Comparison of ENCODE assay signal across 11 mouse cellular contexts in the genomic region with DNA sequence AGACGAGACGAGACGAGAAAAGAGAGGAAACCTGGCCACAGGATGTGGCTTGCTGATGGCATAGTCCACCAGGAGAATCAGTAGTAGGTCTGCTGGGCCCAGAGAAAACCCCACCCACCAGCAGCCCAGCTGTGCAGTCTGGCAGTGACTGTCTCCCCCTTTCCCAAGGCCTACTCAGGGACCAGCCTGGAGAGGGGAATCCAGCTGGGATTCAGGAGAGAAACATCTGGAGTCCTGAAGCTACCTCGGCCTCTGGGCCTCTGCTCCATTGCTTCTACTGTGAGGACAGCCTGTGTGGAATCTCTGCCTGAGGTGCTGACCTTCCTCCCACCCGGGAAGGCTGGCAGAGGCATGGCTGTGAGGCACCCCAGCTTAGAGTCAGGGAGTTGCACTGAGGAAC. TPM values are rescaled to one million over a fixed set of nuclear protein-coding genes. Genes with fewer than 3 reads are reported as not detected.
DNase-seq lines count a peak whose midpoint lies in the region; ATAC-seq lines count a peak whose summit lies in the region.
"Had no signal": no experiment of that assay in that cellular context is flagged by ENCODE, and none has a peak within 500 bp of the region (broad histone marks: within the 10 kb centered on the region; RNA-seq: fewer than 3 reads in every experiment).

No protein-coding gene starts in this region.

- no peaks in the 10 kb centered on the region for H3K27me3 ChIP-seq in midbrain, embryonic 10.5 days (ENCODE audit: low read depth, poor library complexity, severe bottlenecking)
- H3K27me3 ChIP-seq in midbrain, embryonic 16.5 days (ENCODE audit: control insufficient read depth, insufficient read depth, low read depth, low read length): no peaks in the 10 kb centered on the region
- H3K27me3 ChIP-seq in heart, embryonic 10.5 days (ENCODE audit: insufficient read depth, poor library complexity, severe bottlenecking): no peaks in the 10 kb centered on the region
- no peaks in the 10 kb centered on the region for H3K27me3 ChIP-seq in liver, embryonic 16.5 days (ENCODE audit: control insufficient read depth, insufficient read depth, low read depth, low read length)
- H3K27me3 ChIP-seq in neural tube, embryonic 15.5 days (replicated peaks): no peaks in the 10 kb centered on the region

- H3K27ac ChIP-seq in midbrain, embryonic 10.5 days (replicated peaks): 0 out of 2 replicates have a peak overlapping the region, but pooled peaks have one; percentile 49
- no peak overlapping the region for H3K27ac ChIP-seq in midbrain, embryonic 16.5 days (ENCODE audit: low read length)
- peak overlapping the region; percentile 76 for H3K27ac ChIP-seq in heart, embryonic 10.5 days
- peak overlapping the region; percentile 60 for H3K27ac ChIP-seq in liver, embryonic 16.5 days (ENCODE audit: low read length)
- no peak overlapping the region for H3K27ac ChIP-seq in neural tube, embryonic 15.5 days (replicated peaks)

- WGBS in midbrain, embryonic 10.5 days: 68% methylated on average over 5 of the region's 5 CpGs
- 60% methylated on average over 5 of the region's 5 CpGs for WGBS in midbrain, embryonic 16.5 days
- WGBS in heart, embryonic 10.5 days: 64% methylated on average over 5 of the region's 5 CpGs
- 21% methylated on average over 5 of the region's 5 CpGs for WGBS in liver, embryonic 16.5 days (ENCODE audit: insufficient replicate concordance)
- WGBS in neural tube, embryonic 15.5 days: 77% methylated on average over 5 of the region's 5 CpGs

- H3K36me3 ChIP-seq in midbrain, embryonic 10.5 days: no peaks in the 10 kb centered on the region
- H3K36me3 ChIP-seq in midbrain, embryonic 16.5 days (ENCODE audit: control insufficient read depth, insufficient read depth, low read length): no peaks in the 10 kb centered on the region
- H3K36me3 ChIP-seq in heart, embryonic 10.5 days: no peaks in the 10 kb centered on the region
- H3K36me3 ChIP-seq in liver, embryonic 16.5 days (ENCODE audit: control insufficient read depth, insufficient read depth): no peaks in the 10 kb centered on the region
- H3K36me3 ChIP-seq in neural tube, embryonic 15.5 days: no peaks in the 10 kb centered on the region

- no peak for ATAC-seq in midbrain, embryonic 16.5 days
- ATAC-seq in liver, embryonic 16.5 days (ENCODE audit: low read depth): peak; percentile 43; the same call in 1 of the 2 replicates
- no peak for ATAC-seq in neural tube, embryonic 15.5 days (ENCODE audit: low FRiP score)
- ATAC-seq: forebrain, embryonic 14.5 days had no signal

- H3K4me3 ChIP-seq in midbrain, embryonic 10.5 days: no peak overlapping the region
- H3K4me3 ChIP-seq in midbrain, embryonic 16.5 days (ENCODE audit: low read depth, low read length): no peak overlapping the region
- H3K4me3 ChIP-seq in heart, embryonic 10.5 days: no peak overlapping the region
- no peak overlapping the region for H3K4me3 ChIP-seq in liver, embryonic 16.5 days (ENCODE audit: low read depth, low read length)
- H3K4me3 ChIP-seq in neural tube, embryonic 15.5 days (replicated peaks): no peak overlapping the region

- no peak overlapping the region for H3K4me2 ChIP-seq in midbrain, embryonic 16.5 days (ENCODE audit: low read length)
- H3K4me2 ChIP-seq in liver, embryonic 16.5 days (ENCODE audit: low read depth, low read length): peak overlapping the region; percentile 14; the same call in 1 of the 2 replicates
- no peak overlapping the region for H3K4me2 ChIP-seq in neural tube, embryonic 15.5 days

- no peak for DNase-seq in midbrain, embryonic 10.5 days (ENCODE audit: low spot score)
- no peak for DNase-seq in heart, embryonic 10.5 days (ENCODE audit: low spot score)
- no peak for DNase-seq in adrenal gland, postnatal 14 days
- no peak for DNase-seq in embryo, embryonic 10 days (ENCODE audit: low spot score)
- no peak for DNase-seq in cerebellum, postnatal 25 days
- DNase-seq: adrenal gland, postnatal 36 days; lung, adult 2 months had no signal

- no peak overlapping the region for H3K9ac ChIP-seq in midbrain, embryonic 16.5 days (ENCODE audit: low read depth, low read length)
- H3K9ac ChIP-seq in liver, embryonic 16.5 days (ENCODE audit: low read depth, low read length): peak overlapping the region; percentile 23
- H3K9ac ChIP-seq in neural tube, embryonic 15.5 days (replicated peaks): no peak overlapping the region

- H3K9me3 ChIP-seq in midbrain, embryonic 10.5 days (replicated peaks): peaks cover 8% of the 10 kb centered on the region
- no peaks in the 10 kb centered on the region for H3K9me3 ChIP-seq in midbrain, embryonic 16.5 days (replicated peaks; ENCODE audit: control insufficient read depth, low read length, poor library complexity, severe bottlenecking)
- no peaks in the 10 kb centered on the region for H3K9me3 ChIP-seq in heart, embryonic 10.5 days
- no peaks in the 10 kb centered on the region for H3K9me3 ChIP-seq in liver, embryonic 16.5 days (replicated peaks; ENCODE audit: control insufficient read depth, low read length)
- H3K9me3 ChIP-seq in neural tube, embryonic 15.5 days (replicated peaks): no peaks in the 10 kb centered on the region

- peaks cover 12% of the 10 kb centered on the region for H3K4me1 ChIP-seq in midbrain, embryonic 10.5 days
- H3K4me1 ChIP-seq in midbrain, embryonic 16.5 days (ENCODE audit: control insufficient read depth, insufficient read depth, low read length): no peaks in the 10 kb centered on the region
- H3K4me1 ChIP-seq in heart, embryonic 10.5 days: peaks cover 13% of the 10 kb centered on the region
- H3K4me1 ChIP-seq in liver, embryonic 16.5 days (ENCODE audit: control insufficient read depth, low read depth, low read length): peaks cover 36% of the 10 kb centered on the region
- H3K4me1 ChIP-seq in neural tube, embryonic 15.5 days: no peaks in the 10 kb centered on the region

RNA-seq across cellular contexts. Expression of gene Plpp7, which starts 25.8 kb away (rescaled TPM):
- polyA plus RNA-seq in midbrain, embryonic 10.5 days (2016; fragmentation: Nextera tagmentation; extraction: Ambion mirVana): 7.1 and 7.8 TPM in 2 replicates
- polyA plus RNA-seq in midbrain, embryonic 16.5 days (2015; fragmentation: Nextera tagmentation; extraction: Ambion mirVana): 25.0 and 28.4 TPM in 2 replicates
- polyA plus RNA-seq in heart, embryonic 10.5 days (2016; fragmentation: Nextera tagmentation; extraction: Ambion mirVana): 10.9 and 12.9 TPM in 2 replicates
- polyA plus RNA-seq in liver, embryonic 16.5 days (2015; fragmentation: Nextera tagmentation; extraction: Ambion mirVana): 1.4 and 2.1 TPM in 2 replicates
- total RNA-seq in adrenal gland, postnatal 14 days (2021): 3.0 and 3.6 TPM in 2 replicates
- polyA plus RNA-seq in neural tube, embryonic 15.5 days (2015; fragmentation: Nextera tagmentation; extraction: Ambion mirVana): 26.1 and 32.6 TPM in 2 replicates

RNA-seq across cellular contexts. Expression of gene Prrc2b, which starts 29.7 kb away (rescaled TPM):
- 41.5 and 57.6 TPM in 2 replicates for polyA plus RNA-seq in midbrain, embryonic 10.5 days (2016; fragmentation: Nextera tagmentation; extraction: Ambion mirVana)
- 69.8 and 77.9 TPM in 2 replicates for polyA plus RNA-seq in midbrain, embryonic 16.5 days (2015; fragmentation: Nextera tagmentation; extraction: Ambion mirVana)
- polyA plus RNA-seq in heart, embryonic 10.5 days (2016; fragmentation: Nextera tagmentation; extraction: Ambion mirVana): 44.1 and 54.6 TPM in 2 replicates
- 4.5 and 4.7 TPM in 2 replicates for polyA plus RNA-seq in liver, embryonic 16.5 days (2015; fragmentation: Nextera tagmentation; extraction: Ambion mirVana)
- total RNA-seq in adrenal gland, postnatal 14 days (2021): 86.4 and 91.3 TPM in 2 replicates
- 56.6 and 59.9 TPM in 2 replicates for polyA plus RNA-seq in neural tube, embryonic 15.5 days (2015; fragmentation: Nextera tagmentation; extraction: Ambion mirVana)

RNA-seq across cellular contexts. Expression of gene Fam78a, which starts 36.5 kb away (rescaled TPM):
- 1.3 and 1.6 TPM in 2 replicates for polyA plus RNA-seq in midbrain, embryonic 10.5 days (2016; fragmentation: Nextera tagmentation; extraction: Ambion mirVana)
- 0.41 and 0.45 TPM in 2 replicates for polyA plus RNA-seq in midbrain, embryonic 16.5 days (2015; fragmentation: Nextera tagmentation; extraction: Ambion mirVana)
- polyA plus RNA-seq in heart, embryonic 10.5 days (2016; fragmentation: Nextera tagmentation; extraction: Ambion mirVana): 37.7 and 60.1 TPM in 2 replicates
- polyA plus RNA-seq in liver, embryonic 16.5 days (2015; fragmentation: Nextera tagmentation; extraction: Ambion mirVana): 6.5 and 7.0 TPM in 2 replicates
- 3.0 and 10.0 TPM in 2 replicates for total RNA-seq in adrenal gland, postnatal 14 days (2021)
- 0.92 and 3.1 TPM in 2 replicates for polyA plus RNA-seq in neural tube, embryonic 15.5 days (2015; fragmentation: Nextera tagmentation; extraction: Ambion mirVana)

Comparison
In these comparisons a context has a peak if more than half of its experiments do, and no peak if none do; other contexts are left out.
1. H3K27ac ChIP-seq: peak in midbrain, embryonic 10.5 days (single experiment), heart, embryonic 10.5 days (single experiment) and liver, embryonic 16.5 days (single experiment); none in midbrain, embryonic 16.5 days (single experiment) and neural tube, embryonic 15.5 days (single experiment).